Mouse (Mus musculus) CD8-positive naive resting alpha-beta T cell, adult 2 months (primary cell): ENCODE results near the gene Iqschfp.

Source experiments
- DNase-seq, 2 experiments: peaks; one replicate each; pipeline ENCODE4 v3.0.0; 2022; ENCODE audit warnings: low read depth in 2 of 2, low spot score in 2 of 2

Iqschfp gene

DNA sequence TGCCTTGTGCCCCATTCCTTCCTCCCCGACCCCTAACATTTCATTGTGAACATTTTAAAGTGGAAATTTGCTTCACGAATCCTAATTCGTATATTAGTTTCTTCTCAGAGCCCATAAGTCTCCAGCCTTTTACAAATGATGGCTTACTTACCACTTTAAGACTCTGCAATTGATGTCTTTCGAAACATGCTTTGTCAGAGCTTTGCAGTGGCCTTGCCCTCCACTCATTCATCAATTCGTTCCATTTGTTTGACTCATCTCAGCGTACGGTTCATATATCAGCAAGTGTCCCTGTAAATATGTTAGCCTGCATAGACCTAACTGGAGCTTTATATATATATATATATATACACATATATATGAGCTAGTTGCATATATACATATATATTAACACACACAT, 675.5 kb downstream of the Iqschfp start:
- DNase-seq: no peak

DNA sequence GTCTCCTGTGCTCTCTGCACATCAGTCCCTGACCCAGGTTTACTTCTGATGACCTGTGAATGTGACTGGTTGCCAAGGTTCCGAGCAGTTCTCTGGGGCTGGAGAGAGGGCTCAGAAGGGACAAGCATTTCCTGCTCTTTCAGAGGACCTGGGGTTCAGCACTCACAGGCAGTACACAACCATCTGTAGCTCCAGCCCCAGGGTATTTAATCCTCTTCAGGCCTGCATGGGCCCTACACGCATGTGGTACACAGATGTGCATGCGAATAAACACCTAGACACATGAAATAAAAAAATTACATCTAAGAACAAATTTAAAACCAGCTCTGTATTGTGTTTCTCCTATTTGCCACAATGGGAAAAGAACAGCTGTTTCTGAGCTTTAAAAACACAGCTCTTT, 676.1 kb downstream of the Iqschfp start:
- DNase-seq: no peak

DNA sequence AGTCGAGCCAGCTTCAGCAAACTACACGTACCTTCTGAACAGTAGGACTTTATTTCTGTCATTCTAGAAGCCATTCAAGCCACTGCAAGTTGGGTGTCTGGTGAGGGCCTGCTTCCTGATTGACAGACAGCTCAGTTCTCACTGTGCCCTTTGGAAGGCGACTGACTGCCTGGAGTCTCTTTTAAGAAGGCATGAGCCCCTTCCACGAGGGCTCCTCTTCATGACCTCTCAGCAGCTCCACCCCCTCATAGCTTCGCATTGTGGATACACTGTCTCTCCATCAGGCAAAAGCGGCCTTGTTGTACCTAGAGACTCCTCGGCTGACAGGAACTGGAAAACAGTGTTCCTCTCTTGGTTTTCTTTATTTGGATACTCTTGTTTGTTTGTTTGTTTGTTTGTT, 676.7 kb downstream of the Iqschfp start:
- no peak for DNase-seq

DNA sequence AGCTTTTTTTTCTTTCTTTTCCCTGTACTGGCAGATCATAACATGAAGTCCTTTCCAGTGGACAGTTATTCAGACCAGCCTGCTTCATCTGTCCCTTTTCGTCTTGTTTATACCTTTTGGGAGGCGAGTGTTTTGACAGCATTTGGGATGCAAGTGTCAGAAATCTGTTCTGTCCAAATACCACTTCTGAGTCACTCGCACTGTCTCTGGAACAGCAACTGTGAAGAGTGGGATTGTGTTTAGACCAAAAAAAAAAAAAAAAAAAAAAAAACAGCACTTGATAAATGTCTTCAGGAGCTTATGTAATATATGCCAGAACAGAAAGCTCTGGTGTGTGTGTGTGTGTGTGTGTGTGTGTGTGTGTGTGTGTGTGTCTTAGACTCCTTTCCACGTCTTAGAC, 678.3 kb downstream of the Iqschfp start:
- DNase-seq: no peak

DNA sequence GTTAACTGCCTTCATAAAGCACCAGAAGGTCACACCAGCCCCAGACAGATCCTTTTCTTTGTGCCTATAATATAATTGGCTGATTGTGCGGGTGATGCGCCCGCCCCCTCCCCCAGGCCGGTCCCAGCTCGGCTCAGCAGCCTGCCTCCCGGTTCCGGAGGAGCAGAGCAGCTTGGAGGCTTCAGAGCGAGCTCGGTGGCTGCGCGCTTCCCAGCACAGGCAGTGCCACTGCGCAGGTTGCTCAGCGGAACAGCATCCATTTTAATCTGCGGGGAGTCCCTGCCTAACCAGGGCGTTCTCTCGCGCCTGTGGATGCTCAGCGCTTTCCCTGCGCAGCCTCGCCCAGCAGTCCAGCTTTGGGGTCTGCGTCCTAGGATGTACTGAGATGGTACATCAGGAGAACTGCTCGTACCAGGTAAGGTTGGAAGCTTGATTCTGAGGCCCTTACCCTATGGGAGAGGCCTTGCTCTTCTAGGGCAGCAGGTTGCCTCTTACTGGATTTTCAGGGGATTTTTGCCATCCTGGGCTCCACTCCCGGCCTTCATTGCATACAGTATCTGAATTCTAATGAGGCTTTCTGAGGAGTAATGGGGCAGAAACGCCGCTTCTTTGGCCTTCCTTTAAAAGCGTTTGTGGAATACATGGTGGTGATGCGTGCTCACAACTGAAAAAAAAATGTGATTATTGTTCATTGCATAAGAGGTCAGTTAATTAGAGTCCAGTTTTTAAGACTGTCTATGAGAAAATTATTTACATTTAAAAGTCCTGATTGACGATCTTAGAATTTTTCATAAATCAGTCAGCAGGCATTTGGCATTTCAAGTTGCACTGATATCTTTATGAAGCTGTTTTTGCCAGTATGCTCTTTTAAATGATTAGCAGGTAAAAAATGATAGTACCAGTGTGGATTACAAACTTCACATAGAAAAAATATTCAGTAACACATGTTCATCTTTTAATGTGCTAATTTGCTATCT, 680.5 kb downstream of the Iqschfp start:
- DNase-seq: no peak

DNA sequence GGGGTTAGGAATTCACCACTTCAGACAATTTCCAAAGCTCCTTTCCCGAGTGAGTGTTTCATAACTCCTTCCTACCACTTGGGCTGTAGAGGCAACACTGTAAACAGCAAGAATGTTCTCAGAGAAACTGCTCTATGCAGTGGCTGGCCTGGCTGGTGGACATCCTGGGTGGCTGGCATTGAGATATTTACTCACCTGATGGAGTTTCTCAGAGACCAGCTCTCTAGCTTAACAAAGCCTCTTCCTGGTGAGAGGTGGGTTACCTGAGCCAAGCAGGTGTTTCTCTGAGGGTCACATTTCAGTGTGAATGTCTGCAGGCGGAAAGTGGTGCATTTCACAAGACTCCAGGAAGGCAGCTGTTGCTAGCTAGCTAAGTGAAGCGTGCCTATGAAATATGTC, 681.2 kb downstream of the Iqschfp start:
- no peak for DNase-seq

DNA sequence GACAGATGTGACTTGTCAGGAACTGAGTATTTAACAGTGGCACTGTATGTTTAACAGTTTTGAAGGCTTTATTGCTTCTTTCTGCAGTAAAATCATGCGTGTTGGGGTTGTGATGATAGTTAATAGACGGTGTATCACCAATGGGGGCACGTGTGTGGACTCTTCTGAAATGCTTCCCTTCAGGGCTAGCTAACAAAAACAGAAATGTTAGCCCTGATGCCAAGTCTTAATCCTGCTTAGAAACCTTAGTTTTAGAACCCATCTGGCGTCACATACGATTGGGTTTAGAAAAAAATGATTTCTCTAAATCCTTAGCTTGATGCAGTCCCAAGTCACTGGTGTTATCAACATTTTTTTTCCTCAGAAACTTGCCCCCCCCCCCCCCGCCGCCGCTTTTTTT, 682.1 kb downstream of the Iqschfp start:
- DNase-seq: no peak

DNA sequence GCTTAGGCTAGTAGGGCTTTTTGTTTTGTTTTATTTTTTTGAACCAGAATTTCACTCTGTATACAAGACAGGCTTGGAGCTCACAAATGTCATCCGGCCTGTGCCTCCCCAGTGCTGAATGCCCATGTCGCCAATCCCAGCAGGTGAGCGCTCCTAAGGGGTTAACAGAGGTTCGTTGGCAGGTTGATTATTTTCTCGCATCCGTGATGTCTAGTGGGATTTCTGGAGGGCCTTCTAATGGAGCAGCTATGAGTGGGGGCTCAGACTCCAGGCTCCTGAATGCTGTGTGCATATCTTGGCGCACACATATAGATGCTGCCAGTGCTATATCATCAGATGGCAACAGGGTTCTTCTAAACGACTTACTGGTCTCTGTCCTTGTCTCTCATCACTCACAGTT, 682.5 kb downstream of the Iqschfp start:
- DNase-seq: no peak

DNA sequence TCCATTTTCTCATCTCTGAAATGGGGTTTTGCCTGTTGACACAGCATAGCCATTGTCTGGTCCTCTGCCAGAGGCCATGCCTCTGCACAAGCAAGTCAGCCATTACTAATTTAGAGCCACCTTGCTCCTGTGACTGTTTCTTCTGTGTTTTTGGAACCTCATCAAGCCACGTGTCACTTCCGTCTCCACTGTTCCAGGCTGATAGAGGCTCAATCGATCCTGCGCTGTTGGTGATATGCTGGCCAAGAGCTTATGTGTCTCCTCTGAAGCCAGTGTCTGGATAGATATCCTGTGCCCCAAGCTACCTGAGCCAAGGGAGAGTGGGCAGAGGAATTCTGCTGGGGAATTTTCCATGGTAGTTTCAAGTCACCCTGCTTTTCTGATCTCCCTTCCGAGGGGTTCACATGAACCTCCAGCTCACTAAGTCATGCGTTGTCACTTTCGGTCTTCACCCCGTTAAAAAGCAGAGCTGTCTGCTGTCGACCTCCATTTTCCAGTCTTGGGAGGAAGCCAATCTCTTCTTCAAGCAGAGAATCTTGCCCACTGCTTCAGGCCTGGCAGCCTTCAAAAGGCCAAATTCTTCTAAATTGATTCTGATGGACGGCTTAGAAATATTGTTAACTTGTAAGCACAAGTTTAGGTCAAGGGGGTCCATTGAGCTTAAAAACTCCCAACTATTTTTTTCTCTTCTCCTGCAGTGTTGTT, 683.8 kb downstream of the Iqschfp start:
- no peak for DNase-seq

DNA sequence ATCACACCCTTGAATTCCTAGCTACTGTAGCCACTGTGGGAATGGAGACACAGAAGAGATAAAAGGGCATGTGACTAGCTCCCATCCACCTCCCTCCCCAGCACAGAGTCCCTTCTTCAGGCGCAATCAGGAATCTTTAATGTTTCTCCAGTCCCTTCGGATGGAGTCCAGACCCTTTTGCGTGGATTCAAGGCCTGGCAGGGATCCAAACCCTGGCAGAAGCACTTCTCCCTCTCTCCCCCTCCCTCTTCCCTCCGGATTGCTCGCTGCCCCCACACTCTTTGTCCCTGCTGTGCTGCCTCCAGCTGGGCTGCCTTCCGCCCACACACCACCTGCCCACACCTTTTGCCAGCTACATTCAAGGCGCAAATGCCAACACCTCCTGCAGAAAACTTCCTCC, 684.4 kb downstream of the Iqschfp start:
- no peak for DNase-seq

DNA sequence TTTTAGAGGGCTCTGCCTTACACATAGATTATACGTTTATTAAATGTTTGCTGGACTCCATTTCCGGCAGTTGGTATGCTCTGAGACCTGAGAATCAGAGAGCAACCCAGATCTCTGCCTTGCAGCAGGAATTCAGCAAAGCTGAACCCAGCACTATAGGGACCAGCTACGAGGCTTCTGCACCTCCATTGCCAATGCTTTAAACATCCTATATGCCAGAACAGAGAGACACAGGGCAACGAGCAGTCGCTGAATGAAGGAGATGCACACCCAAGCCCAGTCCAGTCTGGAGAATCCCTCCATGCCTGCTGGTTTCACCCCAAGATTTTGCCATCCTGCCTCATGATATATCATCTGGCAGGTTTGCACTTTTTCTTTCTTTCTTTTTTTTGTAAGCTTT, 684.9 kb downstream of the Iqschfp start:
- no peak for DNase-seq

DNA sequence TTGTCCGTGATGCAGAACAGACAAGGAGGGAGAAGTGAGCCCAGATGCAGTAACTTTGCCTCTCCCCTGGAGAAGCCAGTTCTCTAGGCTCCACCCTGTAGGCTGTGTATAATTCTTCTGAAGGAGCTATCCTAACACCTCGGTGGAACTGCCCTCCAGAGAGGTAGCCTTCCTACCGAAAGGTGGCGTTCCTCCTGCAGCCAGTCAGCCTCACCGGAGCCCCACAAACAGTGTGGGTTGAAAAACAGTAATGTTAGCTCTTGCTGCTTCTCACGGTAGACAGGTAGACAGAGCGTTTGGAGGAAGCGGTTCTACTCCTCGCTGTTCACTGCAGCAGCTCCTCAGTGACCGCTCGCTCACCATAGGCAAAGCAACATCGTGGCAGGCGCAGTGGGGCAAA, 689.6 kb downstream of the Iqschfp start:
- DNase-seq: no peak

DNA sequence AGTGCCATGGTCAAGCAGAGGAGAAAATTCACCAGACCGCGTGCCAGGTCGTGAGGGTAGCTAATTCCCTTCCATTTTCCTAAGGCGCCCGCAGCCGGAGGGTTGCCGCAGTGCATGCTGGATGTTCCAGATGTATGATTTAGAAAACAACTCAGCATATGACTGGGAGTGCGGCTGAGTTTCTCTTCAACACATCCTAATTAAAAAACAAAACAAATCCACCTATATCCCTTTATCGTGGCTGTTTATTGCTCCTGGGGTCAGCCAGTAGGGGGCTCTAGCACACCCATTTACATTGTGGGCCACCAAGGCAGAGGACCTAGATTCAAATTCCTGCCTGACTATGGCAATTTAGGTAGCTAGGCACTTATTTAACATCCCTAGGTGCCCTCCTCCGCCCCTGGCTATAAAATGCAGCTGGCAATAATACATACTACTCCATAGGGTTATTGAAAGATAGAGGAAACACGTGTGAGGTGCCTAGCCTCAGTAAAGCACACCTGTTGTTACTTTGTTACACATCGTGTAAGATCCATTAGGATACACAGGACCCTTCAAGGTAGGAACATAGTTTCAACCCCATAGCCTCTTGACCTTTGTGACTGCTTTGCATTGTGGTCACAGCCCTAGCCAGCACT, 690.2 kb downstream of the Iqschfp start:
- no peak for DNase-seq

DNA sequence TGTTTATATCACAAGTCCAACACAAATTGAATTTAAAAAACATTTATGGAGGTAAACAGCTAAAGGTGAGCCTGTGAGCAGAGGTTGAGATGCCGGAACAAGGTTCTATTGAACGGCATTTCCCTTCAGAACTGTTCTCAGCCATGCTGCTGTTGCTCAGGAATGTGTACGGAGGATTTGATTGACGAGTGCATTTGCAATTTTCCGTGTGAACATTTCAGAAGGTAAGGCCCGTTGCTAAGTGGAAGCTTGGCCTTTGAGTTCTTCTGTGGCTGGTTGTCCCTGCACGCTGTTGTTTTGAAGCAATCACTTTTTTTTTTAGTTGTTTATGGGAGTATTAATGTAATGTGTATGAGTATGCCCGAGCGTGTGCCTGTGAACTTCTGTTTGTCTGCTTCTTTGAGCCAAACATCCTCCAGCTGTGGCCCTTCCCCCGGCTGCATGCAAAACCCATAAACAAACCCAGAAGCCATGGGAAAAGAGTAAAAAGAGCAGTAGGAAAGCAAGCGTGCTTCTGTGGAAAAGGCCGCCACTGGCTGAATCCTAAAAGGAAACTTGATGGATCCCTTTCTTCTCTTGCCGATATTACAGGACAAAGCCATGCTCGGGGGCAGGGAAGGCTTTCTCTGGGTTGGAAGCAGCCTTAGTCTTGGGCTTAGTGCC, 691.1 kb downstream of the Iqschfp start:
- no peak for DNase-seq

DNA sequence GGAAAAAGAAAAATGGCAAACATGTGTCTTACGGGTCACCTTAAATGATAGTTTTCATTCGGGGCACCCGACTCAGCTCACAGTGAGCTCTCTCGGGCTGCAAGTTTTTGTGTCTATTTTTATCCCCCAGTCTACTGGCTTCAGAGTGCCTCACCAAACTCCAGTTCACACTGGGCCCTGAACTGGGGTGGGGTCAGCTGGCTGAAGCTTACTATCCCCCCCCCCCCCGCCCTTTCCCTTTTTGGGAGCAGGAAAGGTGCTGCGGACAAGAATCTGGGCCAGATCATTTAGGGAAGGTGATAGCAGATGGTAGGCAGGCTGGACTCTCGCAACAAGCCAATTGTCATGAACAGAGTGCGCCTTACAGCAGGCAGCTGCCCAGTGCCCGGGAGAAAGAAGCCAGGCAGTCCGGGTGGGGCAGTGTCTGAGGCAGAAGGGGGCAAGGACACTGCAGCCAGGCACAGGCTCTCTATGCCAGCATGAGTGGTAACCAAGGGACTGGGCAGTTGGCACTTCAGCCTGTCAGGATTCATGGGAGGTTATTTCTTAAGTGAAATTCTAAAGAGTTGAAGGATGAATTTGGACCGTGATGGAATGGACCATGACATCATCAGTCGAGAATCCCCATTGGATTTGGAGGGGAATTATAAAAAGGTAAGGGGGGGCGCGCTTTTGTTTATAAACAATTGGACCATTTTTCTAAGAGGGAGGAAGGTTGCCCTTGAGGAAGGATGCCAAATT, 691.9 kb downstream of the Iqschfp start:
- DNase-seq: no peak

DNA sequence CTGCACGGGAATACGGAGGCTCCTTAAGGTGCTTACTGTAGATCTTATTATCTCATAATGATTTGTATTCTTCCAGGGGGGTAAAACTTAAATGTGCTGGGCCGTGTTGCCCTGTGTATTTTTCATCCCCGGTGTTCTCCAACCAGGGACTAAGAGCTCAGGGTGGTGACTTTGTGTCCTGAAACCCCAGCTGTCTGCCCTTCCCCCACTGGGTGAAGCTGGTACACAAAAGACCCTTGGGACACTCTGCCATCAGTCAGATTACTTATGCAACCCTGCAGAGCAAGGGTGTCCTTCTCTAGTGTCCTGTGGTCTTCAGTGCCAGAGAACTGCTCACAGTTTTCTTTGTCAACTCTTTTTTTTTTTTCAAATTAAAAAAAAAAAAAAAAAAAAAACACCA, 693.2 kb downstream of the Iqschfp start:
- DNase-seq: no peak

DNA sequence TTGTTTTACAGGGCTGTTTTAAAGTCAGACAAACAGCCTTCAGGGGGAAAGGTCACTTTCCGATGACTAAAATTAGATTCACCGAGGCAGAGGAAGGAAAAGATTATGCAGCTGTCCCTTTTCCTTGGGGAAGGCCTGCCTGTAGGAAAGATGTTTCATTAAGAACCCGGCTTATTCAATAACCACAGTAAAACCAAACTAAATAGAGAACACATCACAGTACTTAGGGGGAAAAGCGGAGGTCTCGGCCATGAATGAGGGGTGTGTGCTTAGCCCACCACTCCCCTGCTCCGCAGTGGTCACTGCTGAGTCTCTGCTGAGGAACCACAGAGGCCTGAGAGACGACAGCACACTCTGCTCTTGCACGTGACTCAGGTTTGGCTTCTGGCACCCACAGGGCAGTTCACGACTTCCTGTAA, 694.6 kb downstream of the Iqschfp start:
- no peak for DNase-seq

DNA sequence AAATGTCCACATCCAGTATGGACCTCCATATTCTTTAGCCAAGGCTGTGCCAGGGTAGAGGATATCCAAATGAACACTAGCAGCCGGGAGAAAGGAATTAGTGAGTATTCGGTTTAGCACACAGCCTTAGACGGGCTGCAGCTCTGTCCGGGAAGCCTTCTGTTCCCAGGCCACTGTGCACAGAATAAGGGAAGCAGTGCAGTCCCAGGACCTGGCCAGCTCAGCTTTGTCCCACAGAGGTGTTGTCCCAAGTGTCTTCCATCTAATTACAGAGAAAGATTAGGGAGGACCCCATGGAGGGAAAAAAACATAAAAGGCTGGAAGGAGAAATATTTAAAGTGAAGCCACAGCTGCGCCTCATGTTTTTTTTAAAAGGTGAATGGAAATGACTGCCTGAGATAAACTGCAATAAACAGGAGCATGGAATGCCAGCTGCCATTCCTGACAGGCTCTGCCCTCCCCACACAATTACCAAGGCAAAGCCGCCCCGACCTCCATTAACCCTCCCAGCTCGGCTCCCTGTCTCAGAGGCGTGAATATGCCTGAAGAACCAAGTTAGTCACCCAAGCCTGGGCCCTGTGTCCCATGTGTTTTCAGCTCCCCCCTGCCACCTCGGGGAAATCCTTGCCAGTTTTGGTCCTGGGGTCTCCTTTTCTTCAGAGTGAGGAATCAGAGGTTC, 695.7 kb downstream of the Iqschfp start:
- DNase-seq: no peak

DNA sequence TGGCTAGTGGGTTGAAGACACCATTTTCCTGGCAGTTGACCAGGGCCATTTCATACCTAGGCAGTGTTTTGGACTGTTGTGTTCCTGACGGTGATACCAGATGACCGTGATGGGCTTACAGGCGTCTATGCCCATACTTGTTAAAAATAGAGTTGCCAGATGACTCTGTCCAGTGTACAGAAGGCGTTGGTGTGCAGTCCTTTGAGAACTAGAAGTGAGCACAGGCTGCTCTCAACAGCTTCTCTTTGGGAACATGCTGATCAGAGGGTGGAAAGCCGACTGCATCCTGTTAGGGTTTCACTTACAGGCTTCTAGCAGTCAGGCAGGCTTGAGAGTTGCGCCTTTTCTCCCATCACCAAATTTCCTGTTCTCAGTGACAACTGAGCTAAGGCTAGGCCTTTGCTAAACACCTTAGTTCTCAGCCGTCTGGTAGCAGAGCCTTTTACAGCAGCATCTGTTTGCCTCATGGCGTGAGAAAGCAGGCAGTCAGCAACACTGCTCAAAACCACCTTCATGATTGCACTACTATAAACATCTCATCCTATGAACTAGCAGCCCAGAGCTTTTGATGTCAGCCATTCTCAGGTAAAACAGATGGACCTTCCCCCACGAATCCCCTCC, 697.3 kb downstream of the Iqschfp start:
- no peak for DNase-seq

DNA sequence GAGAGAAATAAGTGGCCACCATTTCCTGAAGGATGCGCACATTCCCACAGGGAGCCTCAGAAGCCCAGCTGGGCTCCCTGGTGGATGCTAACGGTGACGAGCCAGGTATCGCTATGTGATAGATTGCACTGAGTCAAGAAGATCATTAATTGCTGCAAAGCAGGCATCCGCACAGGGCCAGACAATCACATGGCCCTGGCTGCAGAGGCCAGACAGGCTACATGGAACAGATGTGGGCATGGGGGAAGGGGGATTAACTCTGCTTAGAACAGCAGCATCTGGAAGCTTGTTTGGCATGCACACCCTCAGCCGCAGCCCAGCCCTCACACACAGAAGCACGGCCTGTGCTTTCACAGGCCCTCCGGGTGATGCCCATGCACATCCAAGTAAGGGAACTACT, 698.4 kb downstream of the Iqschfp start:
- no peak for DNase-seq
